Mouse (Mus musculus): ENCODE results near the gene Adprh. TPM values are rescaled to one million over a fixed set of nuclear protein-coding genes. Genes with fewer than 3 reads are reported as not detected.
"Not testable (repeated sequence)": the region's sequence is repeated elsewhere in the genome, so short reads cannot be mapped to it uniquely, and the experiment has no call there.

Adprh gene
- 53.9 and 66.6 TPM in 2 replicates for polyA plus RNA-seq (2011; ENCODE audit: insufficient read length, low read depth, missing spikeins)

- TF ChIP-seq CTCF (IDR thresholded peaks at IDR 0.05; ENCODE audit: borderline replicate concordance, insufficient read depth, low read length) (no peak), POLR2A (IDR thresholded peaks at IDR 0.05; ENCODE audit: low read depth, low read length) (peak; percentile 95)
- no peaks in the 10 kb centered on the region for H3K4me1 ChIP-seq (ENCODE audit: control insufficient read depth, insufficient read depth, low read length)
Measured at GRCm38 (mm10) chr16:38452442-38453202, at the start of gene Adprh. Adprh (minus strand) TSS chr16:38452703.

GRCm38 (mm10) chr16:38496604-38497140 is 44.2 kb upstream of the Adprh start:
- TF ChIP-seq POLR2A (IDR thresholded peaks at IDR 0.05; ENCODE audit: low read depth, low read length) (no peak), CTCF (IDR thresholded peaks at IDR 0.05; ENCODE audit: borderline replicate concordance, insufficient read depth, low read length) (no peak)
- H3K4me1 ChIP-seq (ENCODE audit: control insufficient read depth, insufficient read depth, low read length), result no peaks in the 10 kb centered on the region
- no peak overlapping the region for H3K4me3 ChIP-seq (ENCODE audit: insufficient read depth, low read length)
- no peak overlapping the region for H3K27ac ChIP-seq (ENCODE audit: insufficient read depth, low read length)

More at GRCm38 (mm10) chr16:38452442-38453202, at the start of gene Adprh:
- Histone ChIP-seq H3K4me3 (ENCODE audit: insufficient read depth, low read length) (peak within 1 kb of the TSS; percentile 72), H3K27ac (ENCODE audit: insufficient read depth, low read length) (peak within 1 kb of the TSS; percentile 82)

GRCm38 (mm10) chr16:38493890-38494289 is 41.4 kb upstream of the Adprh start:
- no peak for TF ChIP-seq POLR2A (IDR thresholded peaks at IDR 0.05; ENCODE audit: low read depth, low read length)
- TF ChIP-seq CTCF (IDR thresholded peaks at IDR 0.05; ENCODE audit: borderline replicate concordance, insufficient read depth, low read length), result no peak
- no peaks in the 10 kb centered on the region for H3K4me1 ChIP-seq (ENCODE audit: control insufficient read depth, insufficient read depth, low read length)
- no peak overlapping the region for H3K27ac ChIP-seq (ENCODE audit: insufficient read depth, low read length)
- H3K4me3 ChIP-seq (ENCODE audit: insufficient read depth, low read length), result no peak overlapping the region

GRCm38 (mm10) chr16:38492551-38492950 is 40.0 kb upstream of the Adprh start:
- Histone ChIP-seq H3K4me3 (ENCODE audit: insufficient read depth, low read length) (no peak overlapping the region), H3K27ac (ENCODE audit: insufficient read depth, low read length) (no peak overlapping the region), H3K4me1 (ENCODE audit: control insufficient read depth, insufficient read depth, low read length) (no peaks in the 10 kb centered on the region)
- no peak for TF ChIP-seq CTCF (IDR thresholded peaks at IDR 0.05; ENCODE audit: borderline replicate concordance, insufficient read depth, low read length)
- TF ChIP-seq POLR2A (IDR thresholded peaks at IDR 0.05; ENCODE audit: low read depth, low read length), result no peak

GRCm38 (mm10) chr16:38483582-38484309 is 31.2 kb upstream of the Adprh start:
- no peak overlapping the region for H3K27ac ChIP-seq (ENCODE audit: insufficient read depth, low read length)
- no peak overlapping the region for H3K4me3 ChIP-seq (ENCODE audit: insufficient read depth, low read length)
- H3K4me1 ChIP-seq (ENCODE audit: control insufficient read depth, insufficient read depth, low read length), result no peaks in the 10 kb centered on the region
- TF ChIP-seq POLR2A (IDR thresholded peaks at IDR 0.05; ENCODE audit: low read depth, low read length) (no peak), CTCF (IDR thresholded peaks at IDR 0.05; ENCODE audit: borderline replicate concordance, insufficient read depth, low read length) (no peak)

GRCm38 (mm10) chr16:38482780-38483562 is 30.5 kb upstream of the Adprh start:
- Histone ChIP-seq H3K4me1 (ENCODE audit: control insufficient read depth, insufficient read depth, low read length) (no peaks in the 10 kb centered on the region), H3K4me3 (ENCODE audit: insufficient read depth, low read length) (no peak overlapping the region)
- no peak for TF ChIP-seq CTCF (IDR thresholded peaks at IDR 0.05; ENCODE audit: borderline replicate concordance, insufficient read depth, low read length)
- no peak for TF ChIP-seq POLR2A (IDR thresholded peaks at IDR 0.05; ENCODE audit: low read depth, low read length)

GRCm38 (mm10) chr16:38481327-38481726 is 28.8 kb upstream of the Adprh start:
- Histone ChIP-seq H3K4me3 (ENCODE audit: insufficient read depth, low read length) (no peak overlapping the region), H3K4me1 (ENCODE audit: control insufficient read depth, insufficient read depth, low read length) (no peaks in the 10 kb centered on the region)
- TF ChIP-seq CTCF (IDR thresholded peaks at IDR 0.05; ENCODE audit: borderline replicate concordance, insufficient read depth, low read length) (no peak), POLR2A (IDR thresholded peaks at IDR 0.05; ENCODE audit: low read depth, low read length) (no peak)

More at GRCm38 (mm10) chr16:38482780-38483562, 30.5 kb upstream of the Adprh start:
- no peak overlapping the region for H3K27ac ChIP-seq (ENCODE audit: insufficient read depth, low read length)

GRCm38 (mm10) chr16:38478296-38478695 is 25.8 kb upstream of the Adprh start:
- no peak overlapping the region for H3K27ac ChIP-seq (ENCODE audit: insufficient read depth, low read length)
- peaks cover 2% of the 10 kb centered on the region; the same call in 1 of the 2 replicates for H3K4me1 ChIP-seq (ENCODE audit: control insufficient read depth, insufficient read depth, low read length)
- TF ChIP-seq POLR2A (IDR thresholded peaks at IDR 0.05; ENCODE audit: low read depth, low read length), result no peak
- no peak for TF ChIP-seq CTCF (IDR thresholded peaks at IDR 0.05; ENCODE audit: borderline replicate concordance, insufficient read depth, low read length)
- H3K4me3 ChIP-seq (ENCODE audit: insufficient read depth, low read length), result no peak overlapping the region

More at GRCm38 (mm10) chr16:38481327-38481726, 28.8 kb upstream of the Adprh start:
- H3K27ac ChIP-seq (ENCODE audit: insufficient read depth, low read length), result no peak overlapping the region

- not testable (repeated sequence) for H3K4me1 ChIP-seq (ENCODE audit: control insufficient read depth, insufficient read depth, low read length); H3K4me3 ChIP-seq (ENCODE audit: insufficient read depth, low read length); H3K27ac ChIP-seq (ENCODE audit: insufficient read depth, low read length)
Measured at GRCm38 (mm10) chr16:38477241-38477608, 24.7 kb upstream of the Adprh start.
